Mouse (Mus musculus) heart, embryonic 16.5 days (tissue): Measurements from ENCODE around the gene Tnfrsf23. TPM values are rescaled to one million over a fixed set of nuclear protein-coding genes. Genes with fewer than 3 reads are reported as not detected.
"Not testable (repeated sequence)": the region's sequence is repeated elsewhere in the genome, so short reads cannot be mapped to it uniquely, and the experiment has no call there.

Experiments
- ATAC-seq: fragments of 200-750 bp; cut with Nextera tagmentation; replicated peaks from 2 replicates; pipeline ENCODE4 v1.8.0; 2017; ENCODE audit warnings: moderate number of reproducible peaks; ENCODE audit not compliant: insufficient read depth, low FRiP score; ENCODE audit errors: extremely low read depth
- H3K27ac ChIP-seq: fragments of 300-500 bp; sonication (generic); 2 replicates; pipeline ENCODE4 v1.5.1; 2014; ENCODE audit warnings: mild to moderate bottlenecking, low read length, control low read depth, moderate library complexity
- H3K27me3 ChIP-seq: fragments of 300-500 bp; sonication (generic); 2 replicates; pipeline ENCODE4 v1.6.1; 2014; ENCODE audit warnings: low read length, mixed read lengths; ENCODE audit not compliant: control insufficient read depth, insufficient read depth
- H3K36me3 ChIP-seq: fragments of 300-500 bp; sonication (generic); 2 replicates; pipeline ENCODE4 v1.6.1; 2014; ENCODE audit not compliant: control insufficient read depth, insufficient read depth
- H3K4me1 ChIP-seq: fragments of 300-500 bp; sonication (generic); 2 replicates; pipeline ENCODE4 v1.6.1; 2014; ENCODE audit warnings: low read length, mixed read lengths; ENCODE audit not compliant: control insufficient read depth, insufficient read depth
- H3K4me2 ChIP-seq: fragments of 300-500 bp; sonication (generic); 2 replicates; pipeline ENCODE4 v1.6.1; 2014; ENCODE audit warnings: low read depth, mild to moderate bottlenecking, control low read depth, low read length
- H3K4me3 ChIP-seq: fragments of 300-500 bp; sonication (generic); 2 replicates; pipeline ENCODE4 v1.5.1; 2014; ENCODE audit warnings: mild to moderate bottlenecking, control low read depth, low read length
- H3K9ac ChIP-seq: fragments of 300-500 bp; sonication (generic); 2 replicates; pipeline ENCODE4 v1.6.1; 2014; ENCODE audit warnings: low read length, control low read depth
- H3K9me3 ChIP-seq: fragments of 300-500 bp; sonication (generic); replicated peaks from 2 replicates; pipeline ENCODE4 v1.6.1; 2016; ENCODE audit warnings: low read length; ENCODE audit not compliant: control insufficient read depth
- WGBS: fragments of 180-500 bp; shearing (Covaris S2); extraction: QIAGEN DNeasy Blood & Tissue Kit; methylation state at CpG from one replicate; pipeline ENCODE4 v1.1.7; 2014; 5-methylcytosine and 5-hydroxymethylcytosine counted together
- polyA plus RNA-seq: library from polyadenylated mRNA; unstranded; fragments of >200 nt; fragmentation: Nextera tagmentation; extraction: Ambion mirVana; gene quantifications from 2 replicates; pipeline ENCODE4 v1.2.1, GENCODE M21; 2015

Tnfrsf23 gene
- polyA plus RNA-seq, 1 experiment from 2014 or later: 1.3 TPM

DNA sequence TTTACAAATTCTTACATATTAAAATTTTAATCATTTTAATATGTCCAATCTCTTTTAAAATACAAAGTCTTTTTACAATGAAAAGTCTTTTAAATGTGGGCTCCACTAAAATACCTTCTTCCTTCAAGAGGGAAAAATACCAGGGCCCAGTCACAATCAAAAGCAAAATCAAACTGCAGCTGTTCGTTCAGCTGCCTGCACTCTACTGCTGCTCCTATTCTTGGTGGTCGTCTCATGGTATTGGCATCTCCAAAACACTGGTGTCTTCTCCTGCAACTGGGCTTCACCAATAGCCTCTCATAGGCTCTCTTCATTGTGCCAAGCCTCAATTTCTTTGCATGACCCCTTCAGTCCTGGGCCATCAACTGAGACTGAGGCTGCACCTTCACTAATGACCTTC lies 22.2 kb downstream of the Tnfrsf23 start:
- Histone ChIP-seq H3K9ac (no peak overlapping the region), H3K9me3 (no peaks in the 10 kb centered on the region), H3K27ac (no peak overlapping the region), H3K4me3 (no peak overlapping the region), H3K4me2 (no peak overlapping the region), H3K36me3 (no peaks in the 10 kb centered on the region), H3K4me1 (no peaks in the 10 kb centered on the region), H3K27me3 (no peaks in the 10 kb centered on the region)
- no peak for ATAC-seq
- 68% methylated on average over 2 of the region's 2 CpGs for WGBS

- Histone ChIP-seq H3K9ac (no peak overlapping the region), H3K4me2 (no peak overlapping the region), H3K4me3 (no peak overlapping the region), H3K9me3 (no peaks in the 10 kb centered on the region), H3K27me3 (no peaks in the 10 kb centered on the region), H3K27ac (no peak overlapping the region), H3K36me3 (no peaks in the 10 kb centered on the region), H3K4me1 (no peaks in the 10 kb centered on the region)
- ATAC-seq: no peak
Measured at GRCm38 (mm10) chr7:143660797-143661196, 24.9 kb downstream of the Tnfrsf23 start.

DNA sequence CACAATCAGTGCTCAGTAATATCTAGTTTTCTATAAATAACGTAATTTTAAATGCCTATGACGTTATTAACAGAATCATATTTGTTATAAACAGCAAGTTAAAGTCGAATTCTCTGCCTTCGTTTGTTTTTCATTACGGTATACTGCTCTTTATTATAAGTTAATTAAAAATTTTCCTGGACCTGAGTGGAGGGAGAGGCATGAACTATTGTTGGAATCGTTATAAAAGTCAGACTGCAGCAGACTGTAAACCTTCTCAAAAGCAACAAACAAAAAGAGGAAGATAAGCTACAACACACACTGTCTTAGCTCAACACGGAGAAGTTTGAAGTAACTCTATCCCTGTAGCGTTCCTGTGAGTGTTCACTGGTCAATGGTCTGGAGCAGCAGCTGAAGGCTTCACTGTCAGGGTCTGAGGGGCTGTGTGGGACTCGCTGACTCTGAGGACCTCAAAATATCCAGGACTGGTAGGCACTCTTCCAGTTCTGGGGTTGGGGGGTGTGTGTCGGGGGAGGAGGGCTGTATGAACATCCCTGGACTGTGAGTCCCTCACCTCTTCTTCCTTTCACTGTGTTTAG lies 35.8 kb downstream of the Tnfrsf23 start:
- H3K27me3 ChIP-seq, H3K36me3 ChIP-seq, ATAC-seq, H3K27ac ChIP-seq, H3K9me3 ChIP-seq, H3K4me1 ChIP-seq, H3K9ac ChIP-seq: not testable (repeated sequence)
- peak overlapping the region; percentile 70 for H3K4me3 ChIP-seq
- H3K4me2 ChIP-seq: peak overlapping the region; percentile 98
- 54% methylated on average over 10 of the region's 10 CpGs for WGBS

DNA sequence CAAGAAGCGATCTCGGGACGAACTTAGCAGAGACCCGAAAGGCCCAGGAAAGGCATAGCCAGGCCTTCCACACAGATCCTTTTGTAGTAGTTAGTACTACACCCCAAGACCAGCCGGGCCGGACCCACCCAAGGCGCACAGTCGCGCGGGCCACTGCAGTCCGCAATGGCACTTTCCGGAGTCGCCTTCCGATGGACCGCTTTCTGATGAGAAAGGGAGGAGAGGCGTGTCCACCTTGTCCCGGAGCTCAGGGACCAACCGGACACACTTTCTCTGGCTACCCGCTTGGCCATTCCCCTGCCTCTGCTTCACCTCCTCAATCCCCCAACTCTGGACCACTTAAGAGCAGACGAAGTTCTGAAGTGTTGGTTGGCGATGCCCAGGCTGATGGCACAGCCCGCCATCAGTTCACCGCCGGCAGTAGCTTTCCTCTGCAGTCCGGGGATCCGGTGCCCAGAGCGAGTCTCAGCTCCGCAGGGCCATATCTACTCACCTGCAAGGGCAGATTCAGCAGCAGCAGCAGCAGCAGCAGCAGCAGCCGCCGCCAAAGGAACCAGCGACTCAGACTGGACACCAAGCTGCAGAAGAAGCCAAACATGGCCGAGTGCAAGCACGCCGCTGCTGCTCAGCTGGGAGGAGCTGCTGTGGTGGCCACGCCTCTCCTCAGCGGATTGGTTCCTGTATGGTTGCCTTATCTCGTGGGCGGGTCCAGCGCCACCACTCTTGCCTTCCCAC lies 36.5 kb downstream of the Tnfrsf23 start, which contains the start of gene Tnfrsf22:
Gene Tnfrsf22, minus strand, starts transcription at position 628 of the 735 bp plus-strand sequence.
- WGBS: 5% methylated on average over 39 of the region's 39 CpGs
- H3K4me3 ChIP-seq: peak within 1 kb of the TSS; percentile 70
- H3K27me3 ChIP-seq: no peaks in the 10 kb centered on the region

GRCm38 (mm10) chr7:143643949-143644348 lies 41.7 kb downstream of the Tnfrsf23 start:
- not testable (repeated sequence) for H3K4me3 ChIP-seq, ATAC-seq, H3K36me3 ChIP-seq, H3K9me3 ChIP-seq, H3K9ac ChIP-seq, H3K4me1 ChIP-seq, H3K27me3 ChIP-seq, H3K4me2 ChIP-seq, H3K27ac ChIP-seq
- WGBS: 73% methylated on average over 2 of the region's 2 CpGs

More for the DNA sequence above, 36.5 kb downstream of the Tnfrsf23 start, which contains the start of gene Tnfrsf22:
- no peak within 1 kb of the TSS for H3K27ac ChIP-seq
- H3K9me3 ChIP-seq: no peaks in the 10 kb centered on the region
- H3K4me2 ChIP-seq: peak within 1 kb of the TSS; percentile 98
- no peaks in the 10 kb centered on the region for H3K36me3 ChIP-seq
- peak within 1 kb of the TSS; percentile 69 for H3K9ac ChIP-seq
- peak; percentile 92 for ATAC-seq
- no peaks in the 10 kb centered on the region for H3K4me1 ChIP-seq

DNA sequence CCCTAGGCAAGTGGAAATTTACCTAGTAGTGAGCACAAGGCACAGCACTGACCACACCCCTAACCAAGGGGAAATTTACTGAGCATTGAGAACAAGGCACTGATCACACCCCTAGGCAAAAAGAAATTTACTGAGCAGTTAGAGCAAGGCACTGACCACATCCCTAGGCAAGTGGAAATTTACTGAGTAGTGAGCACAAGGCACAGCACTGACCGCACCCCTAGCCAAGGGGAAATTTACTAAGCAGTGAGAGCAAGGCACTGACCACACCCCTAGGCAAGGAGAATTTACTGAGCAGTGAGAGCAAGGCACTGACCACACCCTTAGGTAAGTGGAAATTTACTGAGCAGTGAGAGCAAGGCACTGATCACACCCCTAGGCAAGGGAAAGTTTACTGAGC lies 49.0 kb downstream of the Tnfrsf23 start:
- H3K4me2 ChIP-seq: no peak overlapping the region
- no peak overlapping the region for H3K9ac ChIP-seq
- no peak for ATAC-seq
- no peaks in the 10 kb centered on the region for H3K4me1 ChIP-seq
- H3K27me3 ChIP-seq: no peaks in the 10 kb centered on the region
- no peaks in the 10 kb centered on the region; the same call in 1 of the 2 replicates for H3K9me3 ChIP-seq
- H3K4me3 ChIP-seq: no peak overlapping the region
- no peak overlapping the region for H3K27ac ChIP-seq
- 96% methylated on average over 1 of the region's 1 CpGs for WGBS
- H3K36me3 ChIP-seq: no peaks in the 10 kb centered on the region

GRCm38 (mm10) chr7:143631503-143631902 lies 54.2 kb downstream of the Tnfrsf23 start:
- ATAC-seq: no peak
- 57% methylated on average over 2 of the region's 2 CpGs for WGBS
- Histone ChIP-seq H3K9me3 (no peaks in the 10 kb centered on the region; the same call in 1 of the 2 replicates), H3K4me2 (no peak overlapping the region), H3K9ac (no peak overlapping the region), H3K4me3 (no peak overlapping the region), H3K27me3 (no peaks in the 10 kb centered on the region), H3K36me3 (no peaks in the 10 kb centered on the region), H3K4me1 (no peaks in the 10 kb centered on the region), H3K27ac (no peak overlapping the region)

- no peak for ATAC-seq
- Histone ChIP-seq H3K27ac (no peak overlapping the region), H3K4me3 (no peak overlapping the region), H3K4me1 (no peaks in the 10 kb centered on the region), H3K36me3 (no peaks in the 10 kb centered on the region), H3K9me3 (no peaks in the 10 kb centered on the region; the same call in 1 of the 2 replicates), H3K4me2 (no peak overlapping the region), H3K27me3 (no peaks in the 10 kb centered on the region), H3K9ac (no peak overlapping the region)
- 21% methylated on average over 1 of the region's 1 CpGs for WGBS
Measured at GRCm38 (mm10) chr7:143629501-143629900, 56.2 kb downstream of the Tnfrsf23 start.

DNA sequence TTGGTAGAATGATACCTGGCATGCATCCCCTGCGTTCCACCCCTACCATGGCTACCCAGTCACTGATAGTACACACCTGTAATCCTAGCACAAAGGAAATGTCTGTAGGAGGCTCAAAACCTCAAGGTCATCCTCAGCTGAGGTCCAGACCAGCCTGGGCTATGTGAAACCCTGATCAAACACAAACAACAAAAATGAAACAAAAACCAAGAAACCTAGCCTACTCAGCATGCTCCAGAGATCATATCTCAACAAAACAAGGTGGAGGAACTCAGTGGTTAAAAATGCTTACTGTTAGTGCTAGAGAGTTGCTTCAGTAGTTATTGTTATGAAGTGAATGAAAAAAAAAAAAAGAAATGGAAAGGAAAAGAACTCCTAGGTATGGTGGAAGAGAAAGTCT lies 57.1 kb downstream of the Tnfrsf23 start, which contains the start of gene Tnfrsf26:
Gene Tnfrsf26, minus strand, starts transcription at position 183 of the 400 bp plus-strand sequence.
- H3K9ac ChIP-seq: peak within 1 kb of the TSS; percentile 25; the same call in 1 of the 2 replicates
- H3K36me3 ChIP-seq: no peaks in the 10 kb centered on the region
- H3K9me3 ChIP-seq: no peaks in the 10 kb centered on the region; the same call in 1 of the 2 replicates
- H3K4me3 ChIP-seq: no peak within 1 kb of the TSS
- peak within 1 kb of the TSS; percentile 37 for H3K4me2 ChIP-seq
- H3K4me1 ChIP-seq: no peaks in the 10 kb centered on the region
- ATAC-seq: no peak
- no peak within 1 kb of the TSS; the same call in 1 of the 2 replicates for H3K27ac ChIP-seq
- 77% methylated on average over 1 of the region's 1 CpGs for WGBS
- no peaks in the 10 kb centered on the region for H3K27me3 ChIP-seq
